Mouse (Mus musculus) left cerebral cortex, adult 11 months (tissue): Measurements from ENCODE around the gene Rsph3a.

Source experiments
- DNase-seq: peaks from one replicate; pipeline ENCODE4 v3.0.0; 2022; ENCODE audit warnings: low spot score

Gene Rsph3a

GRCm38 (mm10) chr17:7945117-7946052, at the start of gene Rsph3a:
TSS of gene Rsph3a (plus strand) at chr17:7945614.
- DNase-seq, result peak; percentile 63

- no peak for DNase-seq
Observed at GRCm38 (mm10) chr17:7896047-7896635, 49.3 kb upstream of the Rsph3a start.

- no peak for DNase-seq
Observed at GRCm38 (mm10) chr17:7897120-7897519, 48.3 kb upstream of the Rsph3a start.

- DNase-seq, result no peak
Observed at GRCm38 (mm10) chr17:7897756-7898155, 47.7 kb upstream of the Rsph3a start.

GRCm38 (mm10) chr17:7899233-7899632, 46.2 kb upstream of the Rsph3a start:
- DNase-seq, result no peak

- no peak for DNase-seq
Observed at GRCm38 (mm10) chr17:7899961-7900360, 45.5 kb upstream of the Rsph3a start.

- DNase-seq, result no peak
Observed at GRCm38 (mm10) chr17:7901536-7901935, 43.9 kb upstream of the Rsph3a start.

- DNase-seq, result no peak
Observed at GRCm38 (mm10) chr17:7902362-7902761, 43.1 kb upstream of the Rsph3a start.

GRCm38 (mm10) chr17:7904992-7905391, 40.4 kb upstream of the Rsph3a start:
- DNase-seq, result no peak

GRCm38 (mm10) chr17:7905936-7906685, 39.3 kb upstream of the Rsph3a start:
- no peak for DNase-seq

GRCm38 (mm10) chr17:7914596-7915227, 30.7 kb upstream of the Rsph3a start:
- DNase-seq, result no peak

- no peak for DNase-seq
Observed at GRCm38 (mm10) chr17:7915791-7916190, 29.6 kb upstream of the Rsph3a start.

GRCm38 (mm10) chr17:7916782-7917574, 28.4 kb upstream of the Rsph3a start:
- no peak for DNase-seq

- no peak for DNase-seq
Observed at GRCm38 (mm10) chr17:7918355-7918754, 27.1 kb upstream of the Rsph3a start.

- no peak for DNase-seq
Observed at GRCm38 (mm10) chr17:7919209-7919608, 26.2 kb upstream of the Rsph3a start.

GRCm38 (mm10) chr17:7922564-7922963, 22.9 kb upstream of the Rsph3a start:
- DNase-seq, result no peak

GRCm38 (mm10) chr17:7924185-7924725, 21.2 kb upstream of the Rsph3a start:
- DNase-seq, result no peak

GRCm38 (mm10) chr17:7925413-7926160, 19.8 kb upstream of the Rsph3a start, which contains the start of gene Tagap:
TSS of gene Tagap (plus strand) at chr17:7926000.
- no peak for DNase-seq

- DNase-seq, result peak; percentile 45
Observed at GRCm38 (mm10) chr17:7927582-7928535, 17.6 kb upstream of the Rsph3a start.
